Mouse (Mus musculus): ENCODE results near the gene Alg3. TPM values are rescaled to one million over a fixed set of nuclear protein-coding genes. Genes with fewer than 3 reads are reported as not detected.

Gene Alg3
- polyA plus RNA-seq, 1 experiment from 2014 or later, result 46.1 TPM

DNA sequence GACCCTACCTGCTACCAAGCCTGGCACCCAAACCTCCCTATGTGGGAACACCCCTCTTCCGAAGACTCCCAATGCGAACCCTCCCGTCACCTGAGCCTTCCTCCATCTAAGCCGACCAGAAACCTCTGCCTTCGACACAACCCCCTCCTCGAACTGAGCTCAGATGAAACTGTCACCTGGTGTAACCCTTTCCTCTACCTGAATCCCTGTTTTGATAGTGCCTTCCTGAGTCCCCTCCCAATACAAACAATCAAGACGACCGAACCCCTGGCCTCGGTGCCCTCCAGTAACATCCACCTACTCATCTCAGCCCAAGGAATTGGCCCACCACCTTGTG lies 8.8 kb upstream of the Alg3 start:
- Histone ChIP-seq H3K9ac (replicated peaks; ENCODE audit: low read depth, low read length) (no peak overlapping the region), H3K4me1 (ENCODE audit: control insufficient read depth, insufficient read depth, low read length) (peaks cover 8% of the 10 kb centered on the region; the same call in 1 of the 2 replicates), H3K9me3 (ENCODE audit: control insufficient read depth, low read depth, low read length) (no peaks in the 10 kb centered on the region), H3K36me3 (ENCODE audit: control insufficient read depth, insufficient read depth, low read length) (no peaks in the 10 kb centered on the region), H3K27me3 (ENCODE audit: control insufficient read depth, insufficient read depth, low read length) (peaks cover 12% of the 10 kb centered on the region), H3K4me2 (replicated peaks; ENCODE audit: low read depth, low read length) (peak overlapping the region; percentile 98), H3K27ac (ENCODE audit: low read length) (no peak overlapping the region), H3K4me3 (ENCODE audit: low read depth, low read length) (peak overlapping the region; percentile 65)
- 2% methylated on average over 9 of the region's 9 CpGs for WGBS
- no peak for ATAC-seq (ENCODE audit: insufficient number of reproducible peaks, insufficient read depth, low FRiP score, low read depth)

DNA sequence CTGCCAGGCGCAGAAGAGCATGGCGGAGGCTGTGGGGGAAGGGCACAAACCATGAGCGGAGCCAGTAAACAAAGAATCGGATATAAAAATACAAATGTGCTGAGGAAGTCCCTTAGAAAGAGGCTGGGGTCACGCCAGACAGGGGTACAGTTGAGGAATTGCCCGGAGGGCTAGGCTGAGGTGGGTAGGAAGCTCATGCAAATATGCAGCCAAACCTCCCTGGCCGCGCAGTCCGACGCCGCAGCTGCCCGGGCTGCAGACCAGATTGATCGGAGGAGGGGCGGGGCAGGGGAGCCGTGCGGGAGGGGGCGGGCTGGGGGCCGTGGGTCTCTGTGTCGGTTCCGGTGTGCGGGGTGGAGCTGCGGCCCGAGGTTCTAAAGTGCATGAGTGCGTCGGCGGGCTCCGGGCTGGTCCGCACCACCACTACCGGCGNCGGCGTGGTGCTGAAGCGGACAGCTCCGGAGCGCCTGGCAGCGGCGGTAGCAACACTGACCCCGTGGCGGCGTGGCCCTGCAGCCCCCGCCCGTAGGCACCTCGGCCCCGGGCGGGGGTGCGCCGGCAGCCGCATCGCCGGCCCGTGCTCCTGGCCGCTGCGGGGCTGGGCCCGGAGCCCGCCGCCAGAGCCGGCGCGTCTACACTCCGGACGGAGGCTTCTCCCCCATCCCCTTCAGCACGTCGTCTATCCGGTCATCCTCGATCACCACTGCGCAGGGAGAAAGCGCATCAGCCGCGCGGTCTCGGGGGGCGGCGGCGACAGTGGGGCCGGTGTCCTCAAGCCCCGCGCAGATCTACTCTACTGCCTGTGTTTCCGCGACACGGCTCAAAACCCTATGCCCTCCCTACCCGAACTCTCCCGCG lies 8.2 kb upstream of the Alg3 start:
- Histone ChIP-seq H3K9ac (replicated peaks; ENCODE audit: low read depth, low read length) (no peak overlapping the region), H3K4me3 (ENCODE audit: low read depth, low read length) (peak overlapping the region; percentile 65), H3K36me3 (ENCODE audit: control insufficient read depth, insufficient read depth, low read length) (no peaks in the 10 kb centered on the region), H3K9me3 (ENCODE audit: control insufficient read depth, low read depth, low read length) (no peaks in the 10 kb centered on the region), H3K4me2 (replicated peaks; ENCODE audit: low read depth, low read length) (peak overlapping the region; percentile 98), H3K27me3 (ENCODE audit: control insufficient read depth, insufficient read depth, low read length) (peaks cover 12% of the 10 kb centered on the region), H3K4me1 (ENCODE audit: control insufficient read depth, insufficient read depth, low read length) (peaks cover 8% of the 10 kb centered on the region; the same call in 1 of the 2 replicates), H3K27ac (ENCODE audit: low read length) (no peak overlapping the region)
- WGBS, result 3% methylated on average over 69 of the region's 83 CpGs
- ATAC-seq (ENCODE audit: insufficient number of reproducible peaks, insufficient read depth, low FRiP score, low read depth), result peak; percentile 40; the same call in 1 of the 2 replicates

DNA sequence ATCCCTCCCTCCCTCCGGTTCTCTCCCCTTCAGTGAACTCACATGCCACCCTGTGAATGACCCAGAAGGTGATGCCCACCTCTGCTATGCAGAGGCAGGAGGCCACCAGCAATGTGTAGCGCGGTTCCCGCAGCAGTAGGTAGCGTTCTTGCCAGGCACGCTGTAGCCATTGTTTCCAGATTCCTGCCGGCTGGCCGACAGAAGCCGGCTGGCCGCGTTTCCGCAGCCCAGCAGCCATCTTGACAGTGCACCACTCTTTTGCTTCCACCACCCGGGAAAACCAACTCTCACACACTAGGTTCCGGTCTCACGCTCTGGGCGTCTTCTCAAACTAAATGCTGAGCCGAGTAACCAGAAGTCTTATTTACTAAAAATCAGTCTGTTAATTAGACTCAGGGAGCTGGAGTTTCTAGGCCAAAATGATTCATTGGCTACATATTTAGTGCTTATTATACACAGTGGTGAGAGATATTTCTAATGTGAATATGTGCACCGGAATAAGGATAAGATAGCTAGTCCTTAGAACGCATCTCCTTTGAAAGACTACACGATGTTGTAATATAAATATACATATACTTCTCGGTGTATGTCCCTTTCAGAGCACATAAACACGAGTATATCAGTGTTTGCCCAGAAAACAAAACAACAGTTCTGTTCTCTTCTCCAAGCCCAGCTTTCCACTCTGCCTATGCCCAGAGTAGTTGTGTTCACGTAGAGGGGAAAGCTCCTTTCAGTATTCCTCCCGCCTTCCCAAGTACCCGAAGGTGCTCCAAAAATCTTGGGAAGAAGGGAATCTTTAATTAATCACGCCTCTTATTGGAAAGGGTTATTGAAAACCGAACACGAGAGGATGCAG lies 806 bp downstream of the Alg3 start:
- peak; percentile 53; the same call in 1 of the 2 replicates for ATAC-seq (ENCODE audit: insufficient number of reproducible peaks, insufficient read depth, low FRiP score, low read depth)
- Histone ChIP-seq H3K27me3 (ENCODE audit: control insufficient read depth, insufficient read depth, low read length) (no peaks in the 10 kb centered on the region), H3K9me3 (ENCODE audit: control insufficient read depth, low read depth, low read length) (no peaks in the 10 kb centered on the region), H3K4me2 (replicated peaks; ENCODE audit: low read depth, low read length) (peak overlapping the region; percentile 97), H3K36me3 (ENCODE audit: control insufficient read depth, insufficient read depth, low read length) (peaks cover 21% of the 10 kb centered on the region), H3K9ac (replicated peaks; ENCODE audit: low read depth, low read length) (peak overlapping the region; percentile 75), H3K4me1 (ENCODE audit: control insufficient read depth, insufficient read depth, low read length) (0 out of 2 replicates have a peak, but pooled peaks cover 7% of the 10 kb centered on the region), H3K27ac (ENCODE audit: low read length) (peak overlapping the region; percentile 85), H3K4me3 (ENCODE audit: low read depth, low read length) (peak overlapping the region; percentile 84)
- under 1% methylated on average over 28 of the region's 28 CpGs for WGBS

DNA sequence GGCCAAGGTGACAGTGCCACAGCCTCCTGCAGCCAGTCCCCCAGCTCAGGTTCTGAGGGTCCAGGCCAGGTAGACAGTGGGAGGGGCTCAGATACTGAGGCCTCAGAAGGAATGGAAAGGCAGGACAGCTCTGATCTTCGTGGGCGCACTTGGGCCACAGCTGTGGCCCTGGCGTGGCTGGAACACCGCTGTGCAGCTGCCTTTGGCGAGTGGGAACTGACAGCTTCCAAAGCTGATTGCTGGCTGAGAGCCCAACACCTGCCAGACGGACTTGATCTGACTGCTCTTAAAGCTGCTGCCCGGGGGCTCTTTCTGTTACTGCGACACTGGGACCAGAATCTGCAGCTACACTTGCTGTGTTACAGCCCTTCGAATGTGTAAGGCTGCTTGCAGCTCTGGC lies 6.8 kb downstream of the Alg3 start:
- no peak overlapping the region for H3K27ac ChIP-seq (ENCODE audit: low read length)
- 0 out of 2 replicates have a peak, but pooled peaks cover under 1% of the 10 kb centered on the region for H3K4me1 ChIP-seq (ENCODE audit: control insufficient read depth, insufficient read depth, low read length)
- no peaks in the 10 kb centered on the region for H3K27me3 ChIP-seq (ENCODE audit: control insufficient read depth, insufficient read depth, low read length)
- no peaks in the 10 kb centered on the region for H3K9me3 ChIP-seq (ENCODE audit: control insufficient read depth, low read depth, low read length)
- no peak for ATAC-seq (ENCODE audit: insufficient number of reproducible peaks, insufficient read depth, low FRiP score, low read depth)
- H3K4me3 ChIP-seq (ENCODE audit: low read depth, low read length), result no peak overlapping the region
- no peak overlapping the region for H3K4me2 ChIP-seq (replicated peaks; ENCODE audit: low read depth, low read length)
- 70% methylated on average over 9 of the region's 9 CpGs for WGBS
- no peak overlapping the region for H3K9ac ChIP-seq (replicated peaks; ENCODE audit: low read depth, low read length)
- H3K36me3 ChIP-seq (ENCODE audit: control insufficient read depth, insufficient read depth, low read length), result peaks cover 31% of the 10 kb centered on the region

DNA sequence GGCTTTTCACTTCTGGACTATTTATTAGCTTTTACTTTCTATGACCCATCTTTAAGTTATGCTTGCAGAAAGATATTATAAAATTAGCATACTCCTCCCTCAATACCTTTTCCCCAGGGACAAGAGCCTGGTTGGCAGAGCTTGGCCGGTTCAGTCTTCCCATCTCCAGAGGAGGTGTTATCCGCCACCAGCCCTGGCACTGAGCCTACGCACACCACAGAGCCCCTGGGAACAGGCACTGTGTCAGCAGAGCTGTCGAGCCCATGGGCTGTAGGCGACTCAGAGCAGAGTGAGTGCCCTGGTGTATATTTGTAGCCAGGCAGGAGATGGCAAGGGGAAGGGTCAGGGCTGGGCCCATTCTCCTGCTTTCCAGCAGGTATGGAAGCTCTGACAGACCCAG lies 11.0 kb downstream of the Alg3 start:
- 75% methylated on average over 5 of the region's 5 CpGs for WGBS
- H3K4me1 ChIP-seq (ENCODE audit: control insufficient read depth, insufficient read depth, low read length), result no peaks in the 10 kb centered on the region
- ATAC-seq (ENCODE audit: insufficient number of reproducible peaks, insufficient read depth, low FRiP score, low read depth), result no peak

DNA sequence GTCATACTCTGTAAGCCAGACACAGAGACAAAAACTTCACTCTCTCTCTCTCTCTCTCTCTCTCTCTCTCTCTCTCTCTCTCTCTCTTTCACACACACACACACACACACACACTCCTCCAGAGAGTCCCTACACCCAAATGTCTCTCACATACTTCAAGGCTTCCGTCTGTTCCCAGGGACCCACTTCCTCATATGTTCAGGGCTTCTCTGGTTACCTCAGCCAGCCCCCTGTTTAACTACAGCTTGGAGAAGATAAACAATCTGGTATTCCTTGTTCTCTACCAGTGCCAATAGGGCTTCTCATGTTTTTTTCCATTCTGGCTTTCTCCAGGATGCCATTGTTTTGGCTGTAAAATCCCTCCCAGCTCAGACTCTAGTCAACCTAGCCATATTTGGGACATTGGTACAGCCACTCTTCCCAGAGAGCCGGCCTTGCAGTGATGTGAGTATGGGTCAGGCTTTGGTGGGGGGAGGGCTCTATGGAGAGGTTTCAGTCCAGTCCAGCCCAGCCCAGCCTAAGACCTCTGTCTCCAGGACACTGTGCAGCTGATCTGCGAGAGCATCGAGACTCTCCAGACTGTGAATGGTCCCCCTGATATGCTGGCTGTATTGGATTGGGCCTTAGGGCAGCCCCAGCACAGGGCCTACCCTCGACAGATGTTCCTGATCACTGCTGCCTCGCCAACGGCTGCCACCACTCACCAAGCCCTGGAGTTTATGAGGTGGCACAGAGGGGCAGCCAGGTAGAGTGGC lies 14.7 kb downstream of the Alg3 start:
- 0 out of 2 replicates have a peak, but pooled peaks cover 3% of the 10 kb centered on the region for H3K27me3 ChIP-seq (ENCODE audit: control insufficient read depth, insufficient read depth, low read length)
- no peaks in the 10 kb centered on the region for H3K36me3 ChIP-seq (ENCODE audit: control insufficient read depth, insufficient read depth, low read length)
- WGBS, result 62% methylated on average over 7 of the region's 7 CpGs
- H3K27ac ChIP-seq (ENCODE audit: low read length), result no peak overlapping the region
- H3K9ac ChIP-seq (replicated peaks; ENCODE audit: low read depth, low read length), result no peak overlapping the region
- no peak overlapping the region for H3K4me3 ChIP-seq (ENCODE audit: low read depth, low read length)
- no peaks in the 10 kb centered on the region for H3K9me3 ChIP-seq (ENCODE audit: control insufficient read depth, low read depth, low read length)
- H3K4me2 ChIP-seq (replicated peaks; ENCODE audit: low read depth, low read length), result no peak overlapping the region
- peak; percentile 47; the same call in 1 of the 2 replicates for ATAC-seq (ENCODE audit: insufficient number of reproducible peaks, insufficient read depth, low FRiP score, low read depth)
- H3K4me1 ChIP-seq (ENCODE audit: control insufficient read depth, insufficient read depth, low read length), result no peaks in the 10 kb centered on the region

More for the DNA sequence above, 11.0 kb downstream of the Alg3 start:
- H3K36me3 ChIP-seq (ENCODE audit: control insufficient read depth, insufficient read depth, low read length), result peaks cover 9% of the 10 kb centered on the region; the same call in 1 of the 2 replicates
- H3K27me3 ChIP-seq (ENCODE audit: control insufficient read depth, insufficient read depth, low read length), result no peaks in the 10 kb centered on the region
- no peak overlapping the region for H3K4me2 ChIP-seq (replicated peaks; ENCODE audit: low read depth, low read length)
- no peak overlapping the region for H3K27ac ChIP-seq (ENCODE audit: low read length)
- H3K4me3 ChIP-seq (ENCODE audit: low read depth, low read length), result no peak overlapping the region
- H3K9me3 ChIP-seq (ENCODE audit: control insufficient read depth, low read depth, low read length), result no peaks in the 10 kb centered on the region
- no peak overlapping the region for H3K9ac ChIP-seq (replicated peaks; ENCODE audit: low read depth, low read length)

DNA sequence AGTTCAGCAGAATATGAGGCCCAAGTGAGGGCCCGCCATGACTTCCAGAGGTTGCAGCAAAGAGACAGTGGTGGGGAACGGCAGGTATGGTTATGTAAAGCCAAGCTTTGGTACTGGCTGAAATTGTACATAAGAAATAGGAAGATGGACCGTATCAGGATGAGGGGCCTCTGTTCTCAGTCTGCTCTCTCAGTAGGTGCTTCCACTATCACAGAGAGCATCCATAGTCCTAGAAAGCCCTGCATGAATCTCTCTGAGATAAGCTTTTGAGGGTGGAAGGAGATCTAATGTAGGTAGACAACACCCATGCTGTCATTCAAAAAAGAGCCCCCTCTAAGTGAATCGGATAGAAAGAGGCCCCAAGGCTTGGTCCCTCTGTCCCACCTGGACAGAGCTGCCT lies 15.8 kb downstream of the Alg3 start:
- Histone ChIP-seq H3K36me3 (ENCODE audit: control insufficient read depth, insufficient read depth, low read length) (no peaks in the 10 kb centered on the region), H3K27ac (ENCODE audit: low read length) (no peak overlapping the region), H3K27me3 (ENCODE audit: control insufficient read depth, insufficient read depth, low read length) (peaks cover 13% of the 10 kb centered on the region), H3K4me3 (ENCODE audit: low read depth, low read length) (no peak overlapping the region), H3K4me2 (replicated peaks; ENCODE audit: low read depth, low read length) (no peak overlapping the region), H3K9ac (replicated peaks; ENCODE audit: low read depth, low read length) (no peak overlapping the region), H3K9me3 (ENCODE audit: control insufficient read depth, low read depth, low read length) (no peaks in the 10 kb centered on the region), H3K4me1 (ENCODE audit: control insufficient read depth, insufficient read depth, low read length) (peaks cover 7% of the 10 kb centered on the region; the same call in 1 of the 2 replicates)
- no peak for ATAC-seq (ENCODE audit: insufficient number of reproducible peaks, insufficient read depth, low FRiP score, low read depth)
- WGBS, result 85% methylated on average over 4 of the region's 4 CpGs

All from stomach, embryonic 14.5 days (tissue).